Mouse (Mus musculus): ENCODE results near the gene Gm21828.
"Not testable (repeated sequence)": the region's sequence is repeated elsewhere in the genome, so short reads cannot be mapped to it uniquely, and the experiment has no call there.

Gene Gm21828

GRCm38 (mm10) chrY:13223828-13224227 is at the start of gene Gm21828:
Gm21828 (minus strand) TSS chrY:13223928.
- DNase-seq (ENCODE audit: extremely low spot score) = not testable (repeated sequence)

- not testable (repeated sequence) for DNase-seq (ENCODE audit: extremely low spot score)
These were observed 28.4 kb upstream of the Gm21828 start, which contains the start of the genes Gm21440 and Gm21454 for GRCm38 (mm10) chrY:13252091-13252490. Gm21440 (plus strand) TSS chrY:13252391. Gm21454 (plus strand) TSS chrY:13252442.

All from embryo, embryonic 9.5 days (tissue).